17 mouse cellular contexts compared by ENCODE assay signal in genomic region chr12:106027372-106027771, GRCm38 (mm10). TPM values are rescaled to one million over a fixed set of nuclear protein-coding genes. Genes with fewer than 3 reads are reported as not detected.
DNase-seq lines count a peak whose midpoint lies in the region; ATAC-seq and TF ChIP-seq lines count a peak whose summit lies in the region.
"Had no signal": no experiment of that assay in that cellular context is flagged by ENCODE, and none has a peak within 500 bp of the region (broad histone marks: within the 10 kb centered on the region; RNA-seq: fewer than 3 reads in every experiment).

No protein-coding gene starts in this region.

- 0 out of 4 replicates have a peak, but pooled peaks of 1 of the 2 experiments have one; percentile 25 for TF ChIP-seq EP300 in MEL (IDR thresholded peaks at IDR 0.05; ENCODE audit: low read depth in 1 of 2, low read length in 2 of 2)

- no peak for DNase-seq in layer of hippocampus, adult 2 months (ENCODE audit: low spot score in 2 of 2)
- DNase-seq in layer of hippocampus, adult 8-10 months (ENCODE audit: low spot score in 2 of 2), result no peak
- DNase-seq in MEL (ENCODE audit: low read depth, low spot score), result peak; percentile 68
- peak; percentile 54 to 58 for DNase-seq in left cerebral cortex, adult 9 months (ENCODE audit: low spot score in 2 of 2)
- no peak for DNase-seq in cerebellum, adult 9-10 months
- DNase-seq in thymus, adult 2 months, result no peak
- DNase-seq: adrenal gland, postnatal 10 days; B cell, adult 2 months; cerebellum, postnatal 14 days; heart, postnatal 4 days; thymus, postnatal 25 days had no signal

- peak; percentile 63 for ATAC-seq in megakaryocyte-erythroid progenitor cell, adult 5-6 weeks (replicated peaks; ENCODE audit: low FRiP score, low TSS enrichment, poor library complexity, severe bottlenecking)
- ATAC-seq: hindbrain, postnatal 0 days; midbrain, embryonic 13.5 days had no signal

- no peak for TF ChIP-seq CTCF in layer of hippocampus, adult 2 months (conservative IDR thresholded peaks at IDR 0.05)
- no peak for TF ChIP-seq CTCF in MEL (IDR thresholded peaks at IDR 0.05 in 2 of 3, conservative IDR thresholded peaks at IDR 0.05 in 1 of 3; ENCODE audit: control insufficient read depth in 1 of 3, insufficient read depth in 1 of 3, low read depth in 2 of 3, low read length in 3 of 3, poor library complexity in 1 of 3, severe bottlenecking in 1 of 3)
- TF ChIP-seq CTCF in thymus, adult 2 months (IDR thresholded peaks at IDR 0.05; ENCODE audit: borderline replicate concordance, control insufficient read depth, extremely low read depth, insufficient read depth, low read length, poor library complexity), result no peak

- H3K27ac ChIP-seq in layer of hippocampus, adult 2 months, result peak overlapping the region; percentile 73
- peak overlapping the region; percentile 99 for H3K27ac ChIP-seq in MEL (ENCODE audit: control insufficient read depth, low read depth, low read length)
- H3K27ac ChIP-seq in thymus, adult 2 months (ENCODE audit: control insufficient read depth, insufficient read depth, low read length), result no peak overlapping the region
- H3K27ac ChIP-seq: embryonic facial prominence, embryonic 10.5 days; heart, embryonic 13.5 days; hindbrain, postnatal 0 days; midbrain, embryonic 13.5 days; stomach, embryonic 15.5 days had no signal

- H3K9ac ChIP-seq in MEL (ENCODE audit: control insufficient read depth, low read depth, low read length, poor library complexity, severe bottlenecking), result peak overlapping the region; percentile 59
- H3K9ac ChIP-seq: heart, embryonic 13.5 days; midbrain, embryonic 13.5 days; stomach, embryonic 15.5 days had no signal

- H3K79me2 ChIP-seq in MEL (ENCODE audit: control insufficient read depth, insufficient read depth, low read length, poor library complexity), result peaks cover 53% of the 10 kb centered on the region

- H3K27me3 ChIP-seq in MEL (ENCODE audit: control insufficient read depth in 1 of 2, insufficient read depth in 2 of 2, low read length in 2 of 2), result no peaks in the 10 kb centered on the region
- H3K27me3 ChIP-seq in thymus, adult 2 months (ENCODE audit: control insufficient read depth, insufficient read depth, low read length), result no peaks in the 10 kb centered on the region
- H3K27me3 ChIP-seq: heart, embryonic 13.5 days; midbrain, embryonic 13.5 days; stomach, embryonic 15.5 days had no signal

- WGBS in thymus, adult 2 months, result 81% methylated on average over 5 of the region's 5 CpGs

- no peak overlapping the region for H3K4me3 ChIP-seq in layer of hippocampus, adult 2 months
- peak overlapping the region in 1 of 2 experiments; percentile 31; a peak in 2 of 4 replicates for H3K4me3 ChIP-seq in MEL (ENCODE audit: control insufficient read depth in 1 of 2, insufficient read depth in 1 of 2, low read depth in 2 of 2, low read length in 2 of 2)
- H3K4me3 ChIP-seq in thymus, adult 2 months (ENCODE audit: control insufficient read depth, insufficient read depth, low read length), result no peak overlapping the region
- H3K4me3 ChIP-seq: embryonic facial prominence, embryonic 10.5 days; heart, embryonic 13.5 days; midbrain, embryonic 13.5 days; stomach, embryonic 15.5 days had no signal

- no peaks in the 10 kb centered on the region for H3K9me3 ChIP-seq in MEL (replicated peaks; ENCODE audit: insufficient read depth, low read length)
- H3K9me3 ChIP-seq: embryonic facial prominence, embryonic 10.5 days; heart, embryonic 13.5 days; stomach, embryonic 15.5 days had no signal

- no peak for TF ChIP-seq POLR2A in MEL (IDR thresholded peaks at IDR 0.05; ENCODE audit: control insufficient read depth in 1 of 2, insufficient read depth in 1 of 2, low read depth in 1 of 2, low read length in 2 of 2, poor library complexity in 1 of 2)
- TF ChIP-seq POLR2A in thymus, adult 2 months (IDR thresholded peaks at IDR 0.05; ENCODE audit: control insufficient read depth, extremely low read depth, insufficient read depth, low read length, poor library complexity), result no peak

- H3K36me3 ChIP-seq in MEL (ENCODE audit: control insufficient read depth in 1 of 2, insufficient read depth in 2 of 2, low read length in 2 of 2), result peaks cover 2 to 82% of the 10 kb centered on the region in 2 experiments
- no peaks in the 10 kb centered on the region for H3K36me3 ChIP-seq in thymus, adult 2 months (ENCODE audit: control insufficient read depth, insufficient read depth, low read length)
- H3K36me3 ChIP-seq: stomach, embryonic 15.5 days had no signal

- no peak for TF ChIP-seq RAD21 in MEL (IDR thresholded peaks at IDR 0.05; ENCODE audit: low read depth, low read length)

- H3K4me1 ChIP-seq in MEL (ENCODE audit: control insufficient read depth in 1 of 2, insufficient read depth in 2 of 2, low read length in 2 of 2), result peaks cover 45 to 72% of the 10 kb centered on the region in 2 experiments
- peaks cover 20% of the 10 kb centered on the region for H3K4me1 ChIP-seq in thymus, adult 2 months (replicated peaks; ENCODE audit: control insufficient read depth, insufficient read depth, low read length)
- H3K4me1 ChIP-seq: midbrain, embryonic 13.5 days; stomach, embryonic 15.5 days had no signal

TF ChIP-seq in MEL, 35 proteins besides CTCF, POLR2A, EP300 and RAD21:
- TF ChIP-seq ETS1 (IDR thresholded peaks at IDR 0.05; ENCODE audit: low read depth, low read length) (peak; percentile 49; the same call in 1 of the 2 replicates), GATA1 (IDR thresholded peaks at IDR 0.05; ENCODE audit: low read depth, low read length) (0 out of 2 replicates have a peak, but pooled peaks have one; percentile 25), CHD1 (IDR thresholded peaks at IDR 0.05; ENCODE audit: low read depth, low read length) (no peak)
TF ChIP-seq in MEL: peak in this region for 2.

RNA-seq across cellular contexts. Expression of gene Vrk1, which starts 17.3 kb away (rescaled TPM):
- total RNA-seq in layer of hippocampus, adult 2 months (2021), result 10 to 100 TPM; 18.7 to 21.3 TPM
- 10 to 100 TPM; 15.5 to 21.1 (median 17.4) TPM for total RNA-seq in layer of hippocampus, adult 8-10 months (2022)
- 95.2 and 101 TPM in 2 replicates for total RNA-seq in MEL (2012; rRNA removed)
- 100 to 1,000 TPM in 1 of 2 experiments, 10 to 100 TPM in 1; 87.0 to 144 TPM for polyA plus RNA-seq in MEL (2012; ENCODE audit: insufficient read depth in 1 of 2, insufficient read length in 2 of 2, low read depth in 1 of 2, low replicate concordance in 2 of 2, missing spikeins in 1 of 2)
- 72.5 and 90.8 TPM in 2 replicates for total RNA-seq in megakaryocyte-erythroid progenitor cell, adult 5-6 weeks (2014; fragmentation: Nextera tagmentation)
- total RNA-seq in megakaryocyte-erythroid progenitor cell, adult 5-6 weeks (2017), result 149 and 178 TPM in 2 replicates
- polyA plus RNA-seq in thymus, adult 2 months (2012; rRNA removed), result 15.8 and 16.1 TPM in 2 replicates

Comparison
In these comparisons a context has a peak if more than half of its experiments do, and no peak if none do; other contexts are left out.
1. DNase-seq: peak in MEL (single experiment) and left cerebral cortex, adult 9 months (2 of 2); none in layer of hippocampus, adult 2 months (0 of 2), layer of hippocampus, adult 8-10 months (0 of 2), cerebellum, adult 9-10 months (single experiment) and thymus, adult 2 months (single experiment).